Mouse (Mus musculus) thymus, adult 2 months (tissue): ENCODE results near the gene 4930447C04Rik.

Experiments used
- CTCF ChIP-seq: fragments of 200-500 bp; IDR thresholded peaks from 2 replicates; pipeline ENCODE4 v1.5.1; 2012; ENCODE audit warnings: mild to moderate bottlenecking, control low read depth, low read length, moderate library complexity, borderline replicate concordance; ENCODE audit not compliant: control insufficient read depth, poor library complexity, insufficient read depth; ENCODE audit errors: extremely low read depth
- POLR2A ChIP-seq: fragments of 200-500 bp; IDR thresholded peaks from 2 replicates; pipeline ENCODE4 v1.6.1; 2012; ENCODE audit warnings: mild to moderate bottlenecking, low read length, control low read depth, moderate library complexity; ENCODE audit not compliant: control insufficient read depth, poor library complexity, insufficient read depth; ENCODE audit errors: extremely low read depth

DNA sequence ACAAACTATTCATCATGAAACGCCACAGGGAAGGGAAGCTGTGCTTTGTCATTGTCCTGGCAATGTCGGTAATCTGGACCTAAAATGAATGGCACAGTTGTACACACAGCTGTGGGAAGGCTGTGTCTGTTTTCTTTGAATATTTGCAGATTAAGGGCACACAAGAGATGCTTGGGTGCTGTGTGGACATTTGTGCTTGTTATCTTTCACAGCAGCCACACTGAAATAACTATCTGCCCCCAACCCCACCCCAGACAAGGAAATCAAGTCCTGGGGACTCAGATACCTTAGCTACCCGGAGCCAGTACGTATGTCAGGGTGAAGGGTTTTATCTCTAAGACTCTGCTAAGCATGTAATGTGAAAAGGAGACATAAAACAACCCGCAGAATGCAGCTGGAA lies 38.7 kb upstream of the 4930447C04Rik start:
- TF ChIP-seq POLR2A (no peak), CTCF (no peak)
